Mouse (Mus musculus) kidney, embryonic 16.5 days (tissue): ENCODE measurements around the gene Kif1a. TPM values are rescaled to one million over a fixed set of nuclear protein-coding genes. Genes with fewer than 3 reads are reported as not detected.

Source experiments
- ATAC-seq: fragments of 200-750 bp; cut with Nextera tagmentation; 2 replicates; pipeline ENCODE4 v1.8.0; 2017; ENCODE audit warnings: moderate TSS enrichment; ENCODE audit not compliant: low FRiP score, low TSS enrichment
- H3K27ac ChIP-seq: fragments of 300-500 bp; sonication (generic); 2 replicates; pipeline ENCODE4 v1.5.1; 2014; ENCODE audit warnings: low read length
- H3K27me3 ChIP-seq: fragments of 300-500 bp; sonication (generic); 2 replicates; pipeline ENCODE4 v1.6.1; 2014; ENCODE audit warnings: low read length, control low read depth, mixed read lengths; ENCODE audit not compliant: insufficient read depth
- H3K36me3 ChIP-seq: fragments of 300-500 bp; sonication (generic); 2 replicates; pipeline ENCODE4 v1.6.1; 2014; ENCODE audit warnings: low read length, control low read depth, mixed read lengths; ENCODE audit not compliant: insufficient read depth
- H3K4me1 ChIP-seq: fragments of 300-500 bp; sonication (generic); 2 replicates; pipeline ENCODE4 v1.6.1; 2014; ENCODE audit warnings: low read length, control low read depth, mixed read lengths; ENCODE audit not compliant: insufficient read depth
- H3K4me2 ChIP-seq: fragments of 300-500 bp; sonication (generic); replicated peaks from 2 replicates; pipeline ENCODE4 v1.6.1; 2014; ENCODE audit warnings: low read depth, low read length
- H3K4me3 ChIP-seq: fragments of 300-500 bp; sonication (generic); 2 replicates; pipeline ENCODE4 v1.5.1; 2014; ENCODE audit warnings: mild to moderate bottlenecking, low read length
- H3K9ac ChIP-seq: fragments of 300-500 bp; sonication (generic); replicated peaks from 2 replicates; pipeline ENCODE4 v1.6.1; 2014; ENCODE audit warnings: low read length
- H3K9me3 ChIP-seq: fragments of 300-500 bp; sonication (generic); 2 replicates; pipeline ENCODE4 v1.6.1; 2016; ENCODE audit warnings: low read length, control low read depth
- WGBS: fragments of 180-500 bp; shearing (Covaris S2); extraction: QIAGEN DNeasy Blood & Tissue Kit; methylation state at CpG from one replicate; pipeline ENCODE4 v1.1.7; 2014; 5-methylcytosine and 5-hydroxymethylcytosine counted together
- polyA plus RNA-seq: library from polyadenylated mRNA; unstranded; fragments of >200 nt; fragmentation: Nextera tagmentation; extraction: Ambion mirVana; gene quantifications from 2 replicates; pipeline ENCODE4 v1.2.1, GENCODE M21; 2015

Gene Kif1a
- polyA plus RNA-seq, 1 experiment from 2014 or later = 7.4 TPM

- Histone ChIP-seq H3K36me3 (no peaks in the 10 kb centered on the region), H3K4me2 (no peak overlapping the region), H3K27ac (no peak overlapping the region), H3K9me3 (no peaks in the 10 kb centered on the region), H3K4me1 (peaks cover 3% of the 10 kb centered on the region; the same call in 1 of the 2 replicates), H3K4me3 (no peak overlapping the region), H3K27me3 (no peaks in the 10 kb centered on the region), H3K9ac (no peak overlapping the region)
- 31% methylated on average over 3 of the region's 3 CpGs for WGBS
- ATAC-seq = no peak
Observed at GRCm38 (mm10) chr1:93010731-93011130, 91.0 kb downstream of the Kif1a start.

GRCm38 (mm10) chr1:93009196-93009595 is 92.6 kb downstream of the Kif1a start:
- no peak for ATAC-seq
- no peak overlapping the region for H3K4me3 ChIP-seq
- H3K27ac ChIP-seq = no peak overlapping the region
- no peak overlapping the region for H3K9ac ChIP-seq
- H3K4me2 ChIP-seq = no peak overlapping the region
- no peaks in the 10 kb centered on the region for H3K36me3 ChIP-seq
- no peaks in the 10 kb centered on the region for H3K27me3 ChIP-seq
- no peaks in the 10 kb centered on the region for H3K9me3 ChIP-seq
- WGBS = 59% methylated on average over 4 of the region's 4 CpGs
- H3K4me1 ChIP-seq = peaks cover 3% of the 10 kb centered on the region; the same call in 1 of the 2 replicates

- no peak within 1 kb of the TSS for H3K27ac ChIP-seq
- H3K4me3 ChIP-seq = no peak within 1 kb of the TSS
- no peak within 1 kb of the TSS for H3K4me2 ChIP-seq
- H3K9ac ChIP-seq = no peak within 1 kb of the TSS
- 82% methylated on average over 7 of the region's 7 CpGs for WGBS
- H3K27me3 ChIP-seq = no peaks in the 10 kb centered on the region
- peaks cover 3% of the 10 kb centered on the region; the same call in 1 of the 2 replicates for H3K4me1 ChIP-seq
- no peak for ATAC-seq
- H3K9me3 ChIP-seq = no peaks in the 10 kb centered on the region
- no peaks in the 10 kb centered on the region for H3K36me3 ChIP-seq
Observed at GRCm38 (mm10) chr1:93006061-93006460, 95.7 kb downstream of the Kif1a start, which contains the start of gene Aqp12. Aqp12 (plus strand) TSS chr1:93006334.

GRCm38 (mm10) chr1:92992880-92993279 is 108.9 kb downstream of the Kif1a start:
- Histone ChIP-seq H3K4me1 (no peaks in the 10 kb centered on the region), H3K27ac (no peak overlapping the region), H3K36me3 (no peaks in the 10 kb centered on the region), H3K9ac (no peak overlapping the region), H3K9me3 (no peaks in the 10 kb centered on the region), H3K4me3 (no peak overlapping the region), H3K27me3 (no peaks in the 10 kb centered on the region), H3K4me2 (no peak overlapping the region)
- 76% methylated on average over 2 of the region's 2 CpGs for WGBS
- no peak; the same call in 1 of the 2 replicates for ATAC-seq

- H3K9ac ChIP-seq = no peak overlapping the region
- no peaks in the 10 kb centered on the region for H3K27me3 ChIP-seq
- no peak overlapping the region for H3K27ac ChIP-seq
- H3K4me2 ChIP-seq = no peak overlapping the region
- WGBS = 84% methylated on average over 6 of the region's 6 CpGs
- H3K9me3 ChIP-seq = no peaks in the 10 kb centered on the region
- no peaks in the 10 kb centered on the region for H3K36me3 ChIP-seq
- no peak overlapping the region for H3K4me3 ChIP-seq
- no peaks in the 10 kb centered on the region for H3K4me1 ChIP-seq
- no peak for ATAC-seq
Observed at GRCm38 (mm10) chr1:92992214-92992855, 109.4 kb downstream of the Kif1a start.

GRCm38 (mm10) chr1:92989891-92990290 is 111.9 kb downstream of the Kif1a start:
- no peak overlapping the region for H3K4me3 ChIP-seq
- WGBS = 42% methylated on average over 4 of the region's 4 CpGs
- no peak overlapping the region for H3K9ac ChIP-seq
- ATAC-seq = no peak
- H3K27me3 ChIP-seq = no peaks in the 10 kb centered on the region
- no peaks in the 10 kb centered on the region for H3K9me3 ChIP-seq
- no peak overlapping the region for H3K27ac ChIP-seq
- no peaks in the 10 kb centered on the region for H3K36me3 ChIP-seq
- no peak overlapping the region for H3K4me2 ChIP-seq
- H3K4me1 ChIP-seq = no peaks in the 10 kb centered on the region

GRCm38 (mm10) chr1:92988894-92989293 is 112.9 kb downstream of the Kif1a start:
- no peaks in the 10 kb centered on the region for H3K27me3 ChIP-seq
- no peak overlapping the region for H3K27ac ChIP-seq
- H3K9ac ChIP-seq = no peak overlapping the region
- no peak overlapping the region for H3K4me3 ChIP-seq
- H3K36me3 ChIP-seq = no peaks in the 10 kb centered on the region
- H3K4me2 ChIP-seq = no peak overlapping the region
- no peaks in the 10 kb centered on the region for H3K9me3 ChIP-seq
- no peak for ATAC-seq
- no peaks in the 10 kb centered on the region for H3K4me1 ChIP-seq
- WGBS = 72% methylated on average over 4 of the region's 4 CpGs

GRCm38 (mm10) chr1:92984999-92985398 is 116.8 kb downstream of the Kif1a start:
- Histone ChIP-seq H3K4me2 (no peak overlapping the region), H3K27ac (no peak overlapping the region), H3K36me3 (no peaks in the 10 kb centered on the region), H3K4me3 (no peak overlapping the region), H3K9me3 (no peaks in the 10 kb centered on the region), H3K4me1 (no peaks in the 10 kb centered on the region), H3K9ac (no peak overlapping the region), H3K27me3 (no peaks in the 10 kb centered on the region)
- 88% methylated on average over 5 of the region's 5 CpGs for WGBS
- ATAC-seq = no peak

GRCm38 (mm10) chr1:92982931-92983605 is 118.7 kb downstream of the Kif1a start:
- peaks cover 6% of the 10 kb centered on the region; the same call in 1 of the 2 replicates for H3K4me1 ChIP-seq
- no peaks in the 10 kb centered on the region for H3K9me3 ChIP-seq
- H3K27me3 ChIP-seq = no peaks in the 10 kb centered on the region
- no peak overlapping the region for H3K4me3 ChIP-seq
- no peak for ATAC-seq
- no peaks in the 10 kb centered on the region for H3K36me3 ChIP-seq
- H3K9ac ChIP-seq = no peak overlapping the region
- H3K27ac ChIP-seq = no peak overlapping the region
- no peak overlapping the region for H3K4me2 ChIP-seq
- 92% methylated on average over 17 of the region's 17 CpGs for WGBS
